Mouse (Mus musculus): ENCODE measurements around the gene Pdia3. TPM values are rescaled to one million over a fixed set of nuclear protein-coding genes. Genes with fewer than 3 reads are reported as not detected.
"Not testable (repeated sequence)": the region's sequence is repeated elsewhere in the genome, so short reads cannot be mapped to it uniquely, and the experiment has no call there.

Pdia3 gene
- polyA plus RNA-seq, 1 experiment from 2014 or later = 484 TPM

GRCm38 (mm10) chr2:121475306-121475705 is 61.7 kb downstream of the Pdia3 start:
- not testable (repeated sequence) for ATAC-seq (ENCODE audit: insufficient number of reproducible peaks, insufficient read depth, low FRiP score, low read depth); H3K27ac ChIP-seq (ENCODE audit: low read length); H3K4me2 ChIP-seq (replicated peaks; ENCODE audit: low read depth, low read length); H3K4me1 ChIP-seq (ENCODE audit: control insufficient read depth, insufficient read depth, low read length); H3K36me3 ChIP-seq (ENCODE audit: control insufficient read depth, insufficient read depth, low read length); H3K27me3 ChIP-seq (ENCODE audit: control insufficient read depth, insufficient read depth, low read length); H3K4me3 ChIP-seq (ENCODE audit: low read depth, low read length); H3K9me3 ChIP-seq (ENCODE audit: control insufficient read depth, low read depth, low read length); H3K9ac ChIP-seq (replicated peaks; ENCODE audit: low read depth, low read length)
- WGBS = 94% methylated on average over 2 of the region's 2 CpGs

GRCm38 (mm10) chr2:121477491-121478266 is 64.1 kb downstream of the Pdia3 start:
- 85% methylated on average over 3 of the region's 3 CpGs for WGBS
- Histone ChIP-seq H3K9ac (replicated peaks; ENCODE audit: low read depth, low read length) (no peak overlapping the region), H3K9me3 (ENCODE audit: control insufficient read depth, low read depth, low read length) (no peaks in the 10 kb centered on the region), H3K4me2 (replicated peaks; ENCODE audit: low read depth, low read length) (no peak overlapping the region), H3K36me3 (ENCODE audit: control insufficient read depth, insufficient read depth, low read length) (no peaks in the 10 kb centered on the region), H3K27me3 (ENCODE audit: control insufficient read depth, insufficient read depth, low read length) (no peaks in the 10 kb centered on the region), H3K4me3 (ENCODE audit: low read depth, low read length) (no peak overlapping the region), H3K27ac (ENCODE audit: low read length) (no peak overlapping the region), H3K4me1 (ENCODE audit: control insufficient read depth, insufficient read depth, low read length) (no peaks in the 10 kb centered on the region)
- ATAC-seq (ENCODE audit: insufficient number of reproducible peaks, insufficient read depth, low FRiP score, low read depth) = no peak

DNA sequence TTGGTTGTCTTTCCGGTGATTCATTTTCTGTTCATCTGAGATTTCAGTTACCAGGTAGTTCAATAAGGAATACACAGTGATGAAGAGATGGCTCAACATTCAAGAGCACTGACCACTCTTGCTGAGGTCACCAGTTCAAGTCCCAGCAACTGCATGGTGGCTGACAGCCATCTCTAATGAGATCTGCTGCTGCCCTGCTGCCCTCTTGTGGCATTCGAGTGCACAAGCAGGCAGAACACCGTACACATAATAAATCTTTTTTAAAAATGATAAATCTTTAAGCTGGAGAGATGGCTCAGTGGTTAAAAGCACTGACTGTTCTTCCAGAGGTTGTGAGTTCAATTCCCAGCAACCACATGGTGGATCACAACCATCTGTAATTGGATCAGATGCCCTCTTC is 66.9 kb downstream of the Pdia3 start:
- no peak overlapping the region for H3K27ac ChIP-seq (ENCODE audit: low read length)
- H3K4me3 ChIP-seq (ENCODE audit: low read depth, low read length) = no peak overlapping the region
- H3K9me3 ChIP-seq (ENCODE audit: control insufficient read depth, low read depth, low read length) = no peaks in the 10 kb centered on the region
- no peaks in the 10 kb centered on the region for H3K27me3 ChIP-seq (ENCODE audit: control insufficient read depth, insufficient read depth, low read length)
- H3K4me2 ChIP-seq (replicated peaks; ENCODE audit: low read depth, low read length) = no peak overlapping the region
- ATAC-seq (ENCODE audit: insufficient number of reproducible peaks, insufficient read depth, low FRiP score, low read depth) = no peak
- WGBS = 57% methylated on average over 3 of the region's 3 CpGs
- H3K4me1 ChIP-seq (ENCODE audit: control insufficient read depth, insufficient read depth, low read length) = no peaks in the 10 kb centered on the region
- H3K36me3 ChIP-seq (ENCODE audit: control insufficient read depth, insufficient read depth, low read length) = no peaks in the 10 kb centered on the region
- no peak overlapping the region for H3K9ac ChIP-seq (replicated peaks; ENCODE audit: low read depth, low read length)

GRCm38 (mm10) chr2:121480916-121481315 is 67.3 kb downstream of the Pdia3 start:
- WGBS = 86% methylated on average over 13 of the region's 13 CpGs
- not testable (repeated sequence) for H3K4me3 ChIP-seq (ENCODE audit: low read depth, low read length); ATAC-seq (ENCODE audit: insufficient number of reproducible peaks, insufficient read depth, low FRiP score, low read depth); H3K9ac ChIP-seq (replicated peaks; ENCODE audit: low read depth, low read length); H3K36me3 ChIP-seq (ENCODE audit: control insufficient read depth, insufficient read depth, low read length); H3K27me3 ChIP-seq (ENCODE audit: control insufficient read depth, insufficient read depth, low read length); H3K27ac ChIP-seq (ENCODE audit: low read length); H3K4me2 ChIP-seq (replicated peaks; ENCODE audit: low read depth, low read length); H3K9me3 ChIP-seq (ENCODE audit: control insufficient read depth, low read depth, low read length); H3K4me1 ChIP-seq (ENCODE audit: control insufficient read depth, insufficient read depth, low read length)

GRCm38 (mm10) chr2:121483576-121483975 is 70.0 kb downstream of the Pdia3 start:
- no peaks in the 10 kb centered on the region for H3K4me1 ChIP-seq (ENCODE audit: control insufficient read depth, insufficient read depth, low read length)
- no peak overlapping the region for H3K9ac ChIP-seq (replicated peaks; ENCODE audit: low read depth, low read length)
- 80% methylated on average over 8 of the region's 8 CpGs for WGBS
- no peak for ATAC-seq (ENCODE audit: insufficient number of reproducible peaks, insufficient read depth, low FRiP score, low read depth)
- no peaks in the 10 kb centered on the region for H3K27me3 ChIP-seq (ENCODE audit: control insufficient read depth, insufficient read depth, low read length)
- H3K36me3 ChIP-seq (ENCODE audit: control insufficient read depth, insufficient read depth, low read length) = no peaks in the 10 kb centered on the region
- H3K9me3 ChIP-seq (ENCODE audit: control insufficient read depth, low read depth, low read length) = no peaks in the 10 kb centered on the region
- no peak overlapping the region for H3K4me2 ChIP-seq (replicated peaks; ENCODE audit: low read depth, low read length)
- H3K4me3 ChIP-seq (ENCODE audit: low read depth, low read length) = no peak overlapping the region
- no peak overlapping the region for H3K27ac ChIP-seq (ENCODE audit: low read length)

DNA sequence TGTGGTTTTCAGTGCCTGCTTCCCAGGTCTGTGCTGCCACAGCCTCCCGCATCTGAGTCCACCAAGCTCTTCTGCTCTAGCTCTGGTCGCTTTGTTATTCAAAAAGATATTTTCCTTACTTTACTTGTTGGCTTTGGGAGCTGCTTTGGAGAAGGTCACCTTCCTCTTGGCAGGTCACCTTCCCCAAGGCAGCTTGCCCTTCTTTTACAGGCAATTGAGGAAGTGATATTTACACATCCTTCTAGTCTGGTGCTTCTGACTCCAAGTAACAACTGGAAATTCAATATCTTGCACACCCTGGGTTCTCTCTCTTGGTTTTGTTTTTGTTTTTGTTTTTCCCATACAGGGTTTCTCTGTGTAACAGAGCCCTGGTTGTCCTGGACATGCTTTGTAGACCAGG is 70.8 kb downstream of the Pdia3 start:
- H3K4me1 ChIP-seq (ENCODE audit: control insufficient read depth, insufficient read depth, low read length); ATAC-seq (ENCODE audit: insufficient number of reproducible peaks, insufficient read depth, low FRiP score, low read depth): not testable (repeated sequence)
- 38% methylated on average over 1 of the region's 2 CpGs for WGBS

More for the DNA sequence above, 70.8 kb downstream of the Pdia3 start:
- H3K4me2 ChIP-seq (replicated peaks; ENCODE audit: low read depth, low read length); H3K27me3 ChIP-seq (ENCODE audit: control insufficient read depth, insufficient read depth, low read length); H3K36me3 ChIP-seq (ENCODE audit: control insufficient read depth, insufficient read depth, low read length); H3K4me3 ChIP-seq (ENCODE audit: low read depth, low read length); H3K9me3 ChIP-seq (ENCODE audit: control insufficient read depth, low read depth, low read length); H3K27ac ChIP-seq (ENCODE audit: low read length); H3K9ac ChIP-seq (replicated peaks; ENCODE audit: low read depth, low read length): not testable (repeated sequence)

Small RNA genes lying within 50 kb of the gene (microRNA-seq; reads per million reads assigned to microRNA genes)
- gene Gm22953 = not detected

Other genes with a start within 250 kb of the Pdia3 start
- gene Tubgcp4, start 243.1 kb upstream of the Pdia3 start, polyA plus RNA-seq (2014; fragmentation: Nextera tagmentation; extraction: Ambion mirVana) = 53.5 and 58.6 TPM in 2 replicates
- 12.2 and 12.9 TPM in 2 replicates for gene Zscan29, start 242.7 kb upstream of the Pdia3 start, polyA plus RNA-seq (2014; fragmentation: Nextera tagmentation; extraction: Ambion mirVana)
- 71.2 and 86.0 TPM in 2 replicates for gene Trp53bp1, start 142.4 kb upstream of the Pdia3 start, polyA plus RNA-seq (2014; fragmentation: Nextera tagmentation; extraction: Ambion mirVana)
- 10.4 and 16.1 TPM in 2 replicates for gene Map1a, start 124.2 kb upstream of the Pdia3 start, polyA plus RNA-seq (2014; fragmentation: Nextera tagmentation; extraction: Ambion mirVana)
- gene Ppip5k1, start 58.4 kb upstream of the Pdia3 start, polyA plus RNA-seq (2014; fragmentation: Nextera tagmentation; extraction: Ambion mirVana) = 15.4 and 18.0 TPM in 2 replicates
- 43.6 and 53.7 TPM in 2 replicates for gene Ckmt1, start 56.1 kb upstream of the Pdia3 start, polyA plus RNA-seq (2014; fragmentation: Nextera tagmentation; extraction: Ambion mirVana)
- gene Strc, start 26.6 kb upstream of the Pdia3 start, polyA plus RNA-seq (2014; fragmentation: Nextera tagmentation; extraction: Ambion mirVana) = not detected in 2 replicates
- 2.2 and 3.0 TPM in 2 replicates for gene Catsper2, start within 50 bp of the Pdia3 start, polyA plus RNA-seq (2014; fragmentation: Nextera tagmentation; extraction: Ambion mirVana)
- 13.7 and 14.1 TPM in 2 replicates for gene Ell3, start 30.5 kb downstream of the Pdia3 start, polyA plus RNA-seq (2014; fragmentation: Nextera tagmentation; extraction: Ambion mirVana)
- gene Serf2, start 35.4 kb downstream of the Pdia3 start, polyA plus RNA-seq (2014; fragmentation: Nextera tagmentation; extraction: Ambion mirVana) = 552 and 574 TPM in 2 replicates
- gene Hypk, start 39.5 kb downstream of the Pdia3 start, polyA plus RNA-seq (2014; fragmentation: Nextera tagmentation; extraction: Ambion mirVana) = 89.7 and 90.8 TPM in 2 replicates
- 0.21 and 0.69 TPM in 2 replicates for gene Serinc4, start 43.0 kb downstream of the Pdia3 start, polyA plus RNA-seq (2014; fragmentation: Nextera tagmentation; extraction: Ambion mirVana)
- gene Mfap1b, start 60.3 kb downstream of the Pdia3 start, polyA plus RNA-seq (2014; fragmentation: Nextera tagmentation; extraction: Ambion mirVana) = 52.8 and 53.8 TPM in 2 replicates
- 25.1 and 27.5 TPM in 2 replicates for gene Mfap1a, start 92.9 kb downstream of the Pdia3 start, polyA plus RNA-seq (2014; fragmentation: Nextera tagmentation; extraction: Ambion mirVana)
- gene Wdr76, start 92.9 kb downstream of the Pdia3 start, polyA plus RNA-seq (2014; fragmentation: Nextera tagmentation; extraction: Ambion mirVana) = 8.6 and 9.3 TPM in 2 replicates

All from stomach, embryonic 14.5 days (tissue).